Mouse (Mus musculus): ENCODE measurements around the gene 6330403K07Rik. TPM values are rescaled to one million over a fixed set of nuclear protein-coding genes. Genes with fewer than 3 reads are reported as not detected.

The 6330403K07Rik gene
- polyA plus RNA-seq (2012; rRNA removed; ENCODE audit: low replicate concordance): 0.17 and 5.0 TPM in 2 replicates

DNA sequence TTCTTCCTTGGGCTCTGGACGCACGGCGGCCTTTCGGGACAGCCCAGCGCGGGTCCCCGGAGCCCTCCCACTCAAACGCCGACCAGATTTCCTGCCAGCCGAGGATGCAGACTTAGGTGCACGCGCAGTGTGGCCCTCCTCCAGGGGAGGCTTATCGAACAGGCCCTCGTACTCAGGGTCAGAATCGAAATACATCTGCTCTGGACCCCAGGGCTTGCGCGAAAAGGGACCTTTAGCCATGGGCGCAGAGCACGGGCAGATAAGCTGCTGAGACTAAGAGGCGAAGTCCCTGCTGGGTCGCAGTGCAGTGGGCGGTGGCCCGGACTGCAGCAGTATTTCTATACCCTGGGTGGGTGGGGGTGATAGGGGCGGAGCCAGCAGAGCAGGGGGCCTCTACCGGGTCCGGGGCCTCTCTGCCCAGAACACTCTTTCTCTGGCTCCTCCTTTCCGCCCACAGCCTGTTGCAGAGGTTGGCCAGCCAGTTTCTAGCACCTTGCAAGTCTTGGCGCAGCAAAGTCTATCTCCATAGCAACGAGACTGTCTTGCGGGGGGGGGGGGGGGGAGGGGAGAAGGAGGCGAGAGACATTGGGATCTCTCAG is at the start of gene 6330403K07Rik:
6330403K07Rik (minus strand) TSS at position 351 of the 599 bp plus-strand sequence.

DNA sequence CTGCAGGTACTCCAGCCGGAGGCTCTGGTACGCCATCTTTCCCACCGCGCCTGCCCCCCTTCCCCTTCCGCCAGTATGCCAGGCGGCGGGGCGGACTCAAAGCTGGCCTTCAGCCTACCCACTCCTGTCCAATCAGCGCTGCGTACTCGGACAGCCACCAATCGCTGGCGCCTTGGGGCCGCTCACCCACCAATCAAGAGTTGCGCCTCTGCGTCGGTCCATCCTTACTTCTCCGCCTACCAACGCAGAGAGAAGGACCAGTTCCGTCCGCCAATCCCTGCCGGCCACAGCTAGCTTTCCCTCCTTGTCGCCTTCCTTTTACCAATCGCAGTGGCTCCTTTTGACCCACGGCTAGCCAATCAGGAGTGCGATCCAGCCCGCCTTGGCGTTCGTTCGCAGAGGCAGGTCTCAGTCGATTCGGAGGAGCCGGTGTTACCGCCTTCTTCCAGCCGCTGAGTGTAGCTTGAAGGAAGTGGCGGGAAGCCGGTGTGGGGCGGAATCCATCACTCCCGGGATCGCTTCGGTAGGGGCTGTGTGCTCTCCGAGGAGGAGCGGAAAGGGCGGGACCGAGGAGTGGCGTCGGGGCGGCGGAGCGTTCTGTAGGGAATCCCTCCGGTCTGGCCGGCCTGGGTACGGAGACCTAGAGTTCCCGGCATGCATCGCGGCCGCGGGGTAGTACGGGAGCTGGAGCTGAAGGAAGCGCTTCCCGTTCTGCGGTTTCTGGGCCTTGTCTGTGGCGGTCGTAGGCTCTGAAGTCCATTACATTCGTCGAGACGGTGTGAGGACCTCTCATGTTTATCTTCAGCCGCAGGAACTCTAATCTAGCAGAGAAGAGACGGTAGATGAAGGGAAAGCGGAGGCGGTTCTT is 13.9 kb downstream of the 6330403K07Rik start, which contains the start of the genes Mis12 and Derl2:
Mis12 (plus strand) TSS at position 411 of the 868 bp plus-strand sequence.
Derl2 (minus strand) TSS at position 641 of the 868 bp plus-strand sequence.

DNA sequence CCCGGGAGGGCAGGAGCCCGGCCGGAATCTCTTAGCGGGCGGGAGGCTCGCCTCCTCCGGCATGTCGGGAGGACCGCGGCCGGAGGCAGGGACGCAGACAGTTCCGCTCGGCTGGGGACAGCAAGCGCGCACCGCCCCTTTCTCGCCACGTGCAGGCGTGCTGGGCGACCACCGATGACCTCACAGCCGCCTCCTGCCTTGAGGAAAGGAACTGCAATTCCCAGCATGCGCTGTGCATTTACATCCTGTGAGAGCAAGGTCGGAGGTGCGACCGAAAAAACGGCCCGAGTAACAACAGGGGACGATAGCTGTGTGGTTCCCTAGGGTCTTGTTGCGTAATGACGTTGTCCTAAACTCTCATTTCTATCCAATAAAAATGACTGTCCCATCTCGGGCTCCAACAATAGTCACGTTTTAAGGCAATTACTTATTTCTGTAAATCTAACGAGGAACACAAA is 29.0 kb downstream of the 6330403K07Rik start, which contains the start of gene Dhx33:
Dhx33 (minus strand) TSS at position 122 of the 458 bp plus-strand sequence.

DNA sequence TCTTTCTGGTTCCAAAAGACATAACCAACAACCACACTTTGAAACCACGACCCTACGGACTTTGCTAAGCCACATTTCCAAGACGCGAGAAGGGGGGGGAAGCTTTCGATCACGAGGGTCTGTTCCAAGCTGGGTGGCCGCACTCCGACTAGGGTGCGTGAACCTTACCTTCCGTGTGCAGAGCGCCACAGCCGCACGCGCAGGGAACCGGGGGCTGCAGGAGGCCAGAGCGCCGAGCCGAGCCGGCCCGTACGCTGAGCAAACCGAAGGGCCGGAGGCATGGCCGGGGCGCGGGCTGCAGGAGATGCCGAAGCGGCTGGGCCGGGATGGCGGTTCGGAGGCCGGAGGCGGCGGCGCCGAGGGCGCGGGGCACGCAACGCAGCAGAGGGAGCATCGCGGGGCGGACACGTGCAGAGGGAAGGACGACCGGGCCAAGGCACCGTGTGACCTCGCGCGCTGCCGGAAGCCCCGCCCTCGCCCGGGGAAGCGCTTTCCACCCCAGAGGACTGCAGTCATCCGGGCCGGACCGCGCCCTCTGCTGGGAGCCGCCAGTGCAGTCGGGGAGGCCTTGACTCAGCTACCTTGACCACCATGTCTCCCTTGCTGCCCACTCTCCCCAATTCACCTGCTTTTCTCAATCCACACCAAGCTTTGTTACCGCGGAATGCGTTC is 50.6 kb downstream of the 6330403K07Rik start, which contains the start of gene C1qbp:
C1qbp (minus strand) TSS at position 470 of the 672 bp plus-strand sequence.

Other genes with a start within 250 kb of the 6330403K07Rik start
- 0.72 and 2.6 TPM in 2 replicates for gene Scimp, start 220.9 kb downstream of the 6330403K07Rik start, polyA plus RNA-seq (2012; rRNA removed; ENCODE audit: low replicate concordance)
- gene Rabep1, start 188.7 kb downstream of the 6330403K07Rik start, polyA plus RNA-seq (2012; rRNA removed; ENCODE audit: low replicate concordance): 4.6 and 5.5 TPM in 2 replicates
- 22.1 and 39.5 TPM in 2 replicates for gene Nup88, start 63.5 kb downstream of the 6330403K07Rik start, polyA plus RNA-seq (2012; rRNA removed; ENCODE audit: low replicate concordance)
- gene Rpain, start 63.3 kb downstream of the 6330403K07Rik start, polyA plus RNA-seq (2012; rRNA removed; ENCODE audit: low replicate concordance): 33.0 and 46.1 TPM in 2 replicates
- 50.3 and 102 TPM in 2 replicates for gene C1qbp, start 50.5 kb downstream of the 6330403K07Rik start, polyA plus RNA-seq (2012; rRNA removed; ENCODE audit: low replicate concordance)
- 30.6 and 52.1 TPM in 2 replicates for gene Dhx33, start 29.1 kb downstream of the 6330403K07Rik start, polyA plus RNA-seq (2012; rRNA removed; ENCODE audit: low replicate concordance)
- gene Mis12, start 13.9 kb downstream of the 6330403K07Rik start, polyA plus RNA-seq (2012; rRNA removed; ENCODE audit: low replicate concordance): 2.6 and 8.3 TPM in 2 replicates
- gene Derl2, start 13.7 kb downstream of the 6330403K07Rik start, polyA plus RNA-seq (2012; rRNA removed; ENCODE audit: low replicate concordance): 15.0 and 17.2 TPM in 2 replicates
- 0.09 and 0.18 TPM in 2 replicates for gene Nlrp1a, start 111.2 kb upstream of the 6330403K07Rik start, polyA plus RNA-seq (2012; rRNA removed; ENCODE audit: low replicate concordance)
- gene Nlrp1b, start 197.2 kb upstream of the 6330403K07Rik start, polyA plus RNA-seq (2012; rRNA removed; ENCODE audit: low replicate concordance): 0.75 and 1.1 TPM in 2 replicates